Mouse (Mus musculus) limb, embryonic 13.5 days (tissue): ENCODE data around the gene 4930451I11Rik. TPM values are rescaled to one million over a fixed set of nuclear protein-coding genes. Genes with fewer than 3 reads are reported as not detected.

ENCODE experiments used
- ATAC-seq: fragments of 200-750 bp; cut with Nextera tagmentation; 2 replicates; pipeline ENCODE4 v1.8.0; 2017; ENCODE audit warnings: low read depth, moderate number of reproducible peaks, moderate TSS enrichment; ENCODE audit not compliant: low FRiP score
- H3K27ac ChIP-seq: fragments of 300-500 bp; sonication (generic); 2 replicates; pipeline ENCODE4 v1.5.1; 2015; ENCODE audit warnings: inconsistent platforms, mild to moderate bottlenecking, moderate library complexity
- H3K27me3 ChIP-seq: fragments of 300-500 bp; sonication (generic); 2 replicates; pipeline ENCODE4 v1.6.1; 2015; ENCODE audit warnings: mild to moderate bottlenecking, inconsistent platforms
- H3K36me3 ChIP-seq: fragments of 300-500 bp; sonication (generic); 2 replicates; pipeline ENCODE4 v1.6.1; 2015; ENCODE audit warnings: inconsistent platforms, mild to moderate bottlenecking, moderate library complexity
- H3K4me1 ChIP-seq: fragments of 300-500 bp; sonication (generic); 2 replicates; pipeline ENCODE4 v1.6.1; 2015; ENCODE audit warnings: inconsistent platforms
- H3K4me2 ChIP-seq: fragments of 300-500 bp; sonication (generic); replicated peaks from 2 replicates; pipeline ENCODE4 v1.6.1; 2015; ENCODE audit warnings: inconsistent platforms, mild to moderate bottlenecking, moderate library complexity
- H3K4me3 ChIP-seq: fragments of 300-500 bp; sonication (generic); 2 replicates; pipeline ENCODE4 v1.5.1; 2015; ENCODE audit warnings: moderate library complexity, mild to moderate bottlenecking, inconsistent platforms
- H3K9ac ChIP-seq: fragments of 300-500 bp; sonication (generic); 2 replicates; pipeline ENCODE4 v1.6.1; 2015; ENCODE audit warnings: mild to moderate bottlenecking, inconsistent platforms
- H3K9me3 ChIP-seq: fragments of 300-500 bp; sonication (generic); 2 replicates; pipeline ENCODE4 v1.6.1; 2016; ENCODE audit warnings: inconsistent platforms
- WGBS: fragments of 180-500 bp; shearing (Covaris S2); methylation state at CpG from one replicate; pipeline ENCODE4 v1.1.7; 2015; 5-methylcytosine and 5-hydroxymethylcytosine counted together
- polyA plus RNA-seq: library from polyadenylated mRNA; unstranded; fragments of >200 nt; fragmentation: Nextera tagmentation; extraction: Ambion mirVana; gene quantifications from 2 replicates; pipeline ENCODE4 v1.2.1, GENCODE M21; 2015

4930451I11Rik gene
- polyA plus RNA-seq, 1 experiment from 2014 or later: not detected

- H3K4me2 ChIP-seq: peak overlapping the region; percentile 91
- H3K36me3 ChIP-seq: peaks cover 18% of the 10 kb centered on the region
- peak overlapping the region; percentile 75 for H3K4me3 ChIP-seq
- peak overlapping the region; percentile 88 for H3K9ac ChIP-seq
- under 1% methylated on average over 43 of the region's 43 CpGs for WGBS
- H3K4me1 ChIP-seq: peaks cover 14% of the 10 kb centered on the region
- peak; percentile 97 for ATAC-seq
- H3K9me3 ChIP-seq: no peaks in the 10 kb centered on the region
- peak overlapping the region; percentile 75 for H3K27ac ChIP-seq
- no peaks in the 10 kb centered on the region for H3K27me3 ChIP-seq
Measured at GRCm38 (mm10) chr7:126808703-126809455, 22.6 kb downstream of the 4930451I11Rik start.

- H3K4me2 ChIP-seq: peak overlapping the region; percentile 91
- peak overlapping the region; percentile 16; the same call in 1 of the 2 replicates for H3K27ac ChIP-seq
Measured at GRCm38 (mm10) chr7:126807405-126807804, 24.0 kb downstream of the 4930451I11Rik start.

GRCm38 (mm10) chr7:126806956-126807355 lies 24.5 kb downstream of the 4930451I11Rik start:
- Histone ChIP-seq H3K36me3 (peaks cover 32% of the 10 kb centered on the region), H3K4me2 (no peak overlapping the region; the same call in 1 of the 2 replicates), H3K27ac (0 out of 2 replicates have a peak overlapping the region, but pooled peaks have one; percentile 16), H3K9me3 (no peaks in the 10 kb centered on the region), H3K4me3 (no peak overlapping the region), H3K4me1 (peaks cover 14% of the 10 kb centered on the region), H3K27me3 (no peaks in the 10 kb centered on the region), H3K9ac (no peak overlapping the region)
- WGBS: 77% methylated on average over 6 of the region's 6 CpGs
- no peak for ATAC-seq

More at GRCm38 (mm10) chr7:126807405-126807804, 24.0 kb downstream of the 4930451I11Rik start:
- peaks cover 29% of the 10 kb centered on the region for H3K36me3 ChIP-seq
- ATAC-seq: no peak
- H3K9ac ChIP-seq: peak overlapping the region; percentile 88
- peak overlapping the region; percentile 75 for H3K4me3 ChIP-seq
- 72% methylated on average over 4 of the region's 4 CpGs for WGBS
- no peaks in the 10 kb centered on the region for H3K9me3 ChIP-seq
- H3K27me3 ChIP-seq: no peaks in the 10 kb centered on the region
- peaks cover 14% of the 10 kb centered on the region for H3K4me1 ChIP-seq

DNA sequence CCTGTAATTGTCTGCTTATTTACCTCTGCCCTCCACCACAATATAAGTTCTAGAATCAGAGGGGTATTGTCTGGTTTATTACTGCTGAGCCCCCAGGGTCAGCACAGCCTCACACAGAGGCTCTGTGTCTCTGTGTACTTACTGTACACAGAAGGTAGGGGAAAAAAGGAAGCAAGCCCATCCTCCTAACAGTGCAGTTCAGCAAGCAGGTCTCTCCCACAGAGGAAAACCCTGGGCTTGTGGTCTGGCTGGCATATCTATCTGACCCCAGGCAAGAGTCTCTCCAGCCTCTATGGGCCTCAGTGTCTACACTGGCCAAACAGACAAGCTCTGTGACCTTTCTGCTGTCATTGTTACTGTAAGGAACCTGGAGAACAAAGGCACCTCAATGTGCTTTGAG lies 27.7 kb downstream of the 4930451I11Rik start:
- no peak for ATAC-seq
- Histone ChIP-seq H3K9me3 (no peaks in the 10 kb centered on the region), H3K27me3 (no peaks in the 10 kb centered on the region), H3K4me1 (peaks cover 31% of the 10 kb centered on the region), H3K4me2 (no peak overlapping the region), H3K4me3 (no peak overlapping the region), H3K9ac (peak overlapping the region; percentile 35; the same call in 1 of the 2 replicates), H3K27ac (no peak overlapping the region), H3K36me3 (peaks cover 32% of the 10 kb centered on the region)

DNA sequence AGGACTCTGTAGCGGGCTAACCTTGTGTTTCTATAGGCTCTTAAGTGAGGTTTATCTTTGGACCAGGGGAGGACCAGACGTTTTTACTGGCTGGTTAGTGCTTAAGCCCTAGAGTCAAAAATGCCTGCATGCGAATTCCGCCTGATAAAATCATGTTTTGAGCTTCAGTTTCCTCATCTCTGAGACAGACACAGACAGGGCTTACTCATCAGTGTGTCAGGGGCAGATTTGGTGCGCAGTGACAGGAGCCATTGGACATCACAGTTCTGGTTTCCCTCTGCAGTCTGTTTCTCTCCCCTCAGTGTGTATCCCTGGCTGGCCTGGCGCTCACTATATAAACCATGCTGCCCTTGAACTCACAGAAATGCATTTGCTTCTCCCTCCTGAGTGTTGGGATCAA lies 28.3 kb downstream of the 4930451I11Rik start:
- Histone ChIP-seq H3K9ac (0 out of 2 replicates have a peak overlapping the region, but pooled peaks have one; percentile 35), H3K9me3 (no peaks in the 10 kb centered on the region), H3K36me3 (peaks cover 32% of the 10 kb centered on the region), H3K4me1 (peaks cover 28% of the 10 kb centered on the region), H3K4me2 (no peak overlapping the region), H3K4me3 (no peak overlapping the region), H3K27ac (no peak overlapping the region), H3K27me3 (no peaks in the 10 kb centered on the region)
- ATAC-seq: no peak
- WGBS: 83% methylated on average over 6 of the region's 6 CpGs

DNA sequence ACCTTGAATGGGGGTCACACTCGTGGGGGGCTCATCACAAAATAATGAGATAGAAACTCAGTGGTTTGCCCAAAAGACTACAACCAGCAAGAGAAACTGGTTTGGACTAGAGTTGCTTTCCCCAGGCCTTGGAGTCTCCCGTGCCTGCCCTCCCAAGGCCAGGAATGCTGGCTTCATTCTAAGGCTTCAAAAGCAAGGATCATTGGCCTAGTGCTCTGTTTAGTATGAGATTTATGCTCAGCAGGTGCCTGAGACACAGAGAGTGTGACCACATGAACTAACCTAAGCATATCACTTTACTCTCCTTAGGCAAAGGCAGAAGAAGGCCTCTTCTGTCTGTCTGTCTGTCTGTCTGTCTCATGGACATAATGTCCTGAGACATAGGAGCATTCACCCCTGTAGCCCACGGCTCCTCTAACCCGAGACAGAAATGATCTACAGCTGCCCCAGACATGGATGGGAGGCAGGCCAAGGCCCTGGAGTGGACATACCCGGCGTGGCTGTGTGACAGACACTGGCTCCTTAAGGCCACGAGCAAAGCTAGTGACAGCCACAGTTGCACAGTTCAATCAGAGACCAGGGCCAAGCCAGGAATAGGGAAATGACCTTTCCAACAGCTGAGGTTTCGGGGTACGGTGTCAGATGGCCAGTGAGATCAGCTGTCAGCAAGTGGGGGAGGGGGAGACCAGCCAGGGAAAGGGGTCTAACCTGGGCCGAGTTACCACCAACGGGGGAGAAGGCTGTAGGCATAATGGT lies 29.1 kb downstream of the 4930451I11Rik start:
- Histone ChIP-seq H3K9ac (peak overlapping the region; percentile 13; the same call in 1 of the 2 replicates), H3K36me3 (peaks cover 36% of the 10 kb centered on the region), H3K4me1 (peaks cover 28% of the 10 kb centered on the region), H3K9me3 (no peaks in the 10 kb centered on the region), H3K27ac (no peak overlapping the region), H3K4me3 (no peak overlapping the region), H3K4me2 (no peak overlapping the region), H3K27me3 (no peaks in the 10 kb centered on the region)
- no peak for ATAC-seq
- WGBS: 80% methylated on average over 11 of the region's 11 CpGs

- H3K4me3 ChIP-seq: no peak overlapping the region
- WGBS: 97% methylated on average over 16 of the region's 16 CpGs
- H3K27me3 ChIP-seq: no peaks in the 10 kb centered on the region
Measured at GRCm38 (mm10) chr7:126801057-126801422, 30.4 kb downstream of the 4930451I11Rik start.

GRCm38 (mm10) chr7:126800269-126801056 lies 31.0 kb downstream of the 4930451I11Rik start:
- 42% methylated on average over 5 of the region's 5 CpGs for WGBS

More at GRCm38 (mm10) chr7:126801057-126801422, 30.4 kb downstream of the 4930451I11Rik start:
- Histone ChIP-seq H3K27ac (peak overlapping the region; percentile 61; the same call in 1 of the 2 replicates), H3K9ac (no peak overlapping the region), H3K9me3 (no peaks in the 10 kb centered on the region), H3K4me1 (peaks cover 37% of the 10 kb centered on the region), H3K36me3 (peaks cover 43% of the 10 kb centered on the region), H3K4me2 (no peak overlapping the region)
- ATAC-seq: no peak

GRCm38 (mm10) chr7:126799468-126800268 lies 31.8 kb downstream of the 4930451I11Rik start:
- Histone ChIP-seq H3K4me2 (peak overlapping the region; percentile 91), H3K9me3 (no peaks in the 10 kb centered on the region), H3K4me1 (peaks cover 38% of the 10 kb centered on the region), H3K27ac (peak overlapping the region; percentile 99), H3K36me3 (peaks cover 50% of the 10 kb centered on the region), H3K9ac (peak overlapping the region; percentile 82), H3K4me3 (peak overlapping the region; percentile 87), H3K27me3 (no peaks in the 10 kb centered on the region)
- peak; percentile 91 for ATAC-seq
- WGBS: 1% methylated on average over 36 of the region's 38 CpGs

More at GRCm38 (mm10) chr7:126800269-126801056, 31.0 kb downstream of the 4930451I11Rik start:
- no peak for ATAC-seq
- peak overlapping the region; percentile 82 for H3K9ac ChIP-seq
- H3K27ac ChIP-seq: peak overlapping the region; percentile 99
- H3K36me3 ChIP-seq: peaks cover 46% of the 10 kb centered on the region
- no peaks in the 10 kb centered on the region for H3K27me3 ChIP-seq
- H3K4me2 ChIP-seq: peak overlapping the region; percentile 91
- no peaks in the 10 kb centered on the region for H3K9me3 ChIP-seq
- H3K4me3 ChIP-seq: peak overlapping the region; percentile 87
- peaks cover 37% of the 10 kb centered on the region for H3K4me1 ChIP-seq

- H3K27me3 ChIP-seq: no peaks in the 10 kb centered on the region
- peak overlapping the region; percentile 91 for H3K4me2 ChIP-seq
- H3K4me1 ChIP-seq: peaks cover 40% of the 10 kb centered on the region
- H3K9ac ChIP-seq: peak overlapping the region; percentile 91
- peak overlapping the region; percentile 87 for H3K4me3 ChIP-seq
- under 1% methylated on average over 29 of the region's 36 CpGs for WGBS
- H3K9me3 ChIP-seq: no peaks in the 10 kb centered on the region
- ATAC-seq: peak; percentile 96
- H3K36me3 ChIP-seq: peaks cover 52% of the 10 kb centered on the region
- peak overlapping the region; percentile 99 for H3K27ac ChIP-seq
Measured at GRCm38 (mm10) chr7:126799050-126799467, 32.4 kb downstream of the 4930451I11Rik start.
